Mouse (Mus musculus) lung, embryonic 14.5 days (tissue): ENCODE measurements around the gene Dnajb7. TPM values are rescaled to one million over a fixed set of nuclear protein-coding genes. Genes with fewer than 3 reads are reported as not detected.

Source experiments
- ATAC-seq: fragments of 200-750 bp; cut with Nextera tagmentation; 2 replicates; pipeline ENCODE4 v1.8.0; 2017; ENCODE audit warnings: mild to moderate bottlenecking, moderate TSS enrichment, moderate library complexity; ENCODE audit not compliant: insufficient read depth
- DNase-seq: peaks from one replicate; pipeline ENCODE4 v3.0.0-alpha.2; 2015
- H3K27ac ChIP-seq: fragments of 300-500 bp; sonication (generic); 2 replicates; pipeline ENCODE4 v1.5.1; 2014; ENCODE audit warnings: low read depth, mild to moderate bottlenecking, moderate library complexity
- H3K27me3 ChIP-seq: fragments of 300-500 bp; sonication (generic); 2 replicates; pipeline ENCODE4 v1.6.1; 2014; ENCODE audit warnings: low read length, control low read depth; ENCODE audit not compliant: insufficient read depth
- H3K36me3 ChIP-seq: fragments of 300-500 bp; sonication (generic); 2 replicates; pipeline ENCODE4 v1.6.1; 2014; ENCODE audit warnings: control low read depth; ENCODE audit not compliant: insufficient read depth
- H3K4me1 ChIP-seq: fragments of 300-500 bp; sonication (generic); 2 replicates; pipeline ENCODE4 v1.6.1; 2014; ENCODE audit warnings: antibody characterized with exemption, control low read depth; ENCODE audit not compliant: insufficient read depth
- H3K4me2 ChIP-seq: fragments of 300-500 bp; sonication (generic); 2 replicates; pipeline ENCODE4 v1.6.1; 2014; ENCODE audit warnings: mild to moderate bottlenecking
- H3K4me3 ChIP-seq: fragments of 300-500 bp; sonication (generic); 2 replicates; pipeline ENCODE4 v1.5.1; 2014; ENCODE audit warnings: low read depth, low read length
- H3K9ac ChIP-seq: fragments of 300-500 bp; sonication (generic); 2 replicates; pipeline ENCODE4 v1.6.1; 2014
- H3K9me3 ChIP-seq: fragments of 300-500 bp; sonication (generic); 2 replicates; pipeline ENCODE4 v1.6.1; 2016; ENCODE audit warnings: low read depth, low read length, control low read depth
- CTCF ChIP-seq: IDR thresholded peaks from 2 replicates; pipeline ENCODE4 v1.5.1; 2016; ENCODE audit warnings: antibody characterized with exemption, low read depth
- WGBS: fragments of 180-500 bp; shearing (Covaris S2); extraction: QIAGEN DNeasy Blood & Tissue Kit; methylation state at CpG from one replicate; pipeline ENCODE4 v1.1.7; 2014; 5-methylcytosine and 5-hydroxymethylcytosine counted together
- polyA plus RNA-seq: library from polyadenylated mRNA; unstranded; fragments of >200 nt; fragmentation: Nextera tagmentation; extraction: Ambion mirVana; gene quantifications from 2 replicates; pipeline ENCODE4 v1.2.1, GENCODE M21; 2014

Gene Dnajb7
- polyA plus RNA-seq, 1 experiment from 2014 or later = 2.2 TPM

DNA sequence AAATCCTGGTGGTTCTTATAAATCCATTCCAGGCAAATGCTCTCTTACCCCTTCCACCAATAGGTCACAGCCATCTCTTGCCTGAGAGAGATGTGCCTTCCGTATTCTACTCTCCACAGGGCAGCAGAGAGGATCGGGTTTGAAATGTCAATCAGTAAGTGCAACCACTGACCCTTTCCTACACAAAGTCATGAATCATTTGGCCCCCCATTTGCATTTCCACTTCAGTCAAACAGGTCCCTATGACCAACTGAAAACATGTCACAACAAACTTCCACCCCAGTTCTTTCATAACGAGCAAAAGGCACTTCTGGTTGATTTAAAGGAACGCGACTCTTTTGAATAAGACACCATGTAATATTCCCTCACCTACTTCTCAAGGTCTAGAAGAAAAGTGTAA, 48.7 kb downstream of the Dnajb7 start:
- Histone ChIP-seq H3K36me3 (peaks cover 21% of the 10 kb centered on the region), H3K27me3 (no peaks in the 10 kb centered on the region), H3K9me3 (no peaks in the 10 kb centered on the region), H3K4me2 (peak overlapping the region; percentile 74), H3K4me1 (peaks cover 6% of the 10 kb centered on the region), H3K9ac (no peak overlapping the region; the same call in 1 of the 2 replicates), H3K27ac (no peak overlapping the region), H3K4me3 (peak overlapping the region; percentile 75)
- 82% methylated on average over 5 of the region's 5 CpGs for WGBS
- DNase-seq = no peak
- TF ChIP-seq CTCF = no peak
- no peak for ATAC-seq

DNA sequence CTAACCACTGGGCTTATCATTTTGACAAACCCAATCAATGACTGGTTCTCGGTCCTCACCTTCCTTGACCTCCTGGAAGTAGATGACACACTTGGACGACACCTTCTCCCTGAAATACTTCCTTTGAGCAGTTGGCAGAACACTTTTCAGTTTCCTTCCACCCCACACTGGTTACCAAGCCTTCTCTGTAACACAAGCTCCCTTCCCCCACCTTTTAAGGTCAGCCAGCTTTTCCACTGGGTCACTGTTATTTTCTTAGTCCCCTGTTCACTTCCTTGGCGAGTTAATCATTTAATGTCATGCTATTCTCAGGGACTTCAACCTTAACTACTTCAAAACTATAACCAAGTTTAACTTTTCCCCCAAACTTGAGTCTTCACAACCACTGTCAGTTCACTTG, 49.2 kb downstream of the Dnajb7 start:
- Histone ChIP-seq H3K36me3 (peaks cover 16% of the 10 kb centered on the region), H3K4me2 (no peak overlapping the region), H3K9me3 (no peaks in the 10 kb centered on the region), H3K4me1 (peaks cover 6% of the 10 kb centered on the region), H3K9ac (no peak overlapping the region), H3K27me3 (no peaks in the 10 kb centered on the region), H3K4me3 (no peak overlapping the region), H3K27ac (no peak overlapping the region)
- no peak for TF ChIP-seq CTCF
- no peak for DNase-seq
- ATAC-seq = no peak
- 74% methylated on average over 3 of the region's 3 CpGs for WGBS

DNA sequence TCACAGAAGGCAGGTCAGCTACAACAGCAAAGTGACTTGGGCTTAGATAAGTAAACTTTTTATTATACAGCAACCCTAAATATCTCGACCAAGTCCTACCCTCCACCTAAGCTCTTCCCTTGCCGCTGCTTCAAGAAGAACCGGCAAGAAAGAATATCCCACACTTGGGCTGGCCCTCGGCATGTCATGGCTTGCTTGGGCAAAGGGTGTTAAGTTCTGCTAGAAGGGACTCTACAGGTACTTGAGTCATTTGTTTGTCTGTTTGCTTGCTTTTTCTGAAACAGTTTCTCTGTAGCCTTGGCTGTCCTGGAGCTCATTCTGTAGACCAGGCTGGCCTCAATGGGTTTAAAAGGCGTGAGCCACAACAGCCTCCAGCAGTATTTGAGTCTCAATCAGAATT, 51.2 kb downstream of the Dnajb7 start:
- H3K9ac ChIP-seq = no peak overlapping the region
- 39% methylated on average over 5 of the region's 5 CpGs for WGBS
- no peaks in the 10 kb centered on the region for H3K27me3 ChIP-seq
- no peak for TF ChIP-seq CTCF
- H3K4me1 ChIP-seq = peaks cover 6% of the 10 kb centered on the region
- H3K27ac ChIP-seq = no peak overlapping the region
- no peaks in the 10 kb centered on the region for H3K36me3 ChIP-seq
- H3K9me3 ChIP-seq = no peaks in the 10 kb centered on the region
- no peak overlapping the region for H3K4me2 ChIP-seq
- ATAC-seq (no peak), DNase-seq (no peak)
- no peak overlapping the region for H3K4me3 ChIP-seq

Other genes starting within 250 kb of the Dnajb7 start
- 26.3 and 28.9 TPM in 2 replicates for gene Mrtfa, start 217.5 kb downstream of the Dnajb7 start, polyA plus RNA-seq
- 0.42 and 0.46 TPM in 2 replicates for gene Mchr1, start 172.8 kb downstream of the Dnajb7 start, polyA plus RNA-seq
- 103 and 109 TPM in 2 replicates for gene Slc25a17, start 47.5 kb downstream of the Dnajb7 start, polyA plus RNA-seq
- 132 and 145 TPM in 2 replicates for gene St13, start 8.2 kb downstream of the Dnajb7 start, polyA plus RNA-seq
- 8.6 and 9.6 TPM in 2 replicates for gene Xpnpep3, start 8.2 kb downstream of the Dnajb7 start, polyA plus RNA-seq
- 539 and 550 TPM in 2 replicates for gene Rbx1, start 58.0 kb upstream of the Dnajb7 start, polyA plus RNA-seq
- gene Ep300, start 177.1 kb upstream of the Dnajb7 start, polyA plus RNA-seq = 22.6 and 25.0 TPM in 2 replicates